Mouse (Mus musculus): Measurements from ENCODE around the gene Col11a2. TPM values are rescaled to one million over a fixed set of nuclear protein-coding genes. Genes with fewer than 3 reads are reported as not detected.

Col11a2 gene
- polyA plus RNA-seq, 1 experiment from 2014 or later, result 0.90 TPM

GRCm38 (mm10) chr17:34110309-34110708 lies 71.1 kb downstream of the Col11a2 start:
- H3K4me1 ChIP-seq (replicated peaks), result peaks cover 14% of the 10 kb centered on the region; the same call in 1 of the 2 replicates
- H3K4me3 ChIP-seq (replicated peaks), result no peak overlapping the region
- no peak overlapping the region for H3K27ac ChIP-seq
- H3K4me2 ChIP-seq (replicated peaks), result no peak overlapping the region
- peaks cover 58% of the 10 kb centered on the region for H3K36me3 ChIP-seq
- 0 out of 2 replicates have a peak, but pooled peaks have one; percentile 18 for ATAC-seq
- H3K9me3 ChIP-seq, result no peaks in the 10 kb centered on the region
- H3K27me3 ChIP-seq (replicated peaks), result no peaks in the 10 kb centered on the region
- WGBS, result 56% methylated on average over 8 of the region's 8 CpGs
- no peak overlapping the region for H3K9ac ChIP-seq

GRCm38 (mm10) chr17:34114114-34114513 lies 74.9 kb downstream of the Col11a2 start:
- no peaks in the 10 kb centered on the region for H3K9me3 ChIP-seq
- 93% methylated on average over 7 of the region's 7 CpGs for WGBS
- no peak for ATAC-seq
- peaks cover 27% of the 10 kb centered on the region for H3K4me1 ChIP-seq (replicated peaks)
- H3K27me3 ChIP-seq (replicated peaks), result no peaks in the 10 kb centered on the region
- H3K4me3 ChIP-seq (replicated peaks), result no peak overlapping the region
- peaks cover 79% of the 10 kb centered on the region for H3K36me3 ChIP-seq
- H3K9ac ChIP-seq, result no peak overlapping the region
- no peak overlapping the region for H3K4me2 ChIP-seq (replicated peaks)
- no peak overlapping the region for H3K27ac ChIP-seq

MicroRNAs within 50 kb of the gene (microRNA counts, 519-probe panel; counts per million panel counts)
- 97.1 counts per million, percentile 29 among the panel's probes with 10 or more counts for microRNA mmu-miR-219

Other genes starting within 250 kb of the Col11a2 start
- 23.0 and 30.5 TPM in 2 replicates for gene Kank3, start 228.9 kb upstream of the Col11a2 start, polyA plus RNA-seq (2015; fragmentation: Nextera tagmentation; extraction: Ambion mirVana)
- gene Rps28, start 214.9 kb upstream of the Col11a2 start, polyA plus RNA-seq (2015; fragmentation: Nextera tagmentation; extraction: Ambion mirVana), result 1,025 and 1,054 TPM in 2 replicates
- 492 and 540 TPM in 2 replicates for gene Ndufa7, start 214.9 kb upstream of the Col11a2 start, polyA plus RNA-seq (2015; fragmentation: Nextera tagmentation; extraction: Ambion mirVana)
- gene Cd320, start 196.3 kb upstream of the Col11a2 start, polyA plus RNA-seq (2015; fragmentation: Nextera tagmentation; extraction: Ambion mirVana), result 53.3 and 61.3 TPM in 2 replicates
- not detected in 2 replicates for gene Gm7029, start 165.6 kb upstream of the Col11a2 start, polyA plus RNA-seq (2015; fragmentation: Nextera tagmentation; extraction: Ambion mirVana)
- 5.7 and 7.1 TPM in 2 replicates for gene Kifc1, start 148.8 kb upstream of the Col11a2 start, polyA plus RNA-seq (2015; fragmentation: Nextera tagmentation; extraction: Ambion mirVana)
- 0.18 and 0.21 TPM in 2 replicates for gene Platr17, start 134.3 kb upstream of the Col11a2 start, polyA plus RNA-seq (2015; fragmentation: Nextera tagmentation; extraction: Ambion mirVana)
- gene Daxx, start 130.0 kb upstream of the Col11a2 start, polyA plus RNA-seq (2015; fragmentation: Nextera tagmentation; extraction: Ambion mirVana), result 37.5 and 39.1 TPM in 2 replicates
- 35.6 and 39.3 TPM in 2 replicates for gene Tapbp, start 123.5 kb upstream of the Col11a2 start, polyA plus RNA-seq (2015; fragmentation: Nextera tagmentation; extraction: Ambion mirVana)
- 14.4 and 16.2 TPM in 2 replicates for gene Zbtb22, start 123.5 kb upstream of the Col11a2 start, polyA plus RNA-seq (2015; fragmentation: Nextera tagmentation; extraction: Ambion mirVana)
- 29.2 and 32.9 TPM in 2 replicates for gene Rgl2, start 109.9 kb upstream of the Col11a2 start, polyA plus RNA-seq (2015; fragmentation: Nextera tagmentation; extraction: Ambion mirVana)
- gene Pfdn6, start 99.1 kb upstream of the Col11a2 start, polyA plus RNA-seq (2015; fragmentation: Nextera tagmentation; extraction: Ambion mirVana), result 153 and 159 TPM in 2 replicates
- 37.1 and 38.5 TPM in 2 replicates for gene Wdr46, start 98.8 kb upstream of the Col11a2 start, polyA plus RNA-seq (2015; fragmentation: Nextera tagmentation; extraction: Ambion mirVana)
- 9.8 TPM in 2 replicates for gene B3galt4, start 87.9 kb upstream of the Col11a2 start, polyA plus RNA-seq (2015; fragmentation: Nextera tagmentation; extraction: Ambion mirVana)
- 44.0 and 47.4 TPM in 2 replicates for gene Vps52, start 83.6 kb upstream of the Col11a2 start, polyA plus RNA-seq (2015; fragmentation: Nextera tagmentation; extraction: Ambion mirVana)
- 1,812 and 1,948 TPM in 2 replicates for gene Rps18, start 83.4 kb upstream of the Col11a2 start, polyA plus RNA-seq (2015; fragmentation: Nextera tagmentation; extraction: Ambion mirVana)
- gene H2-K1, start 39.1 kb upstream of the Col11a2 start, polyA plus RNA-seq (2015; fragmentation: Nextera tagmentation; extraction: Ambion mirVana), result 190 and 264 TPM in 2 replicates
- 16.8 and 18.2 TPM in 2 replicates for gene Ring1, start 14.8 kb upstream of the Col11a2 start, polyA plus RNA-seq (2015; fragmentation: Nextera tagmentation; extraction: Ambion mirVana)
- gene H2-Ke6, start 11.4 kb upstream of the Col11a2 start, polyA plus RNA-seq (2015; fragmentation: Nextera tagmentation; extraction: Ambion mirVana), result 51.5 and 60.9 TPM in 2 replicates
- 151 and 172 TPM in 2 replicates for gene Slc39a7, start 7.8 kb upstream of the Col11a2 start, polyA plus RNA-seq (2015; fragmentation: Nextera tagmentation; extraction: Ambion mirVana)
- gene Rxrb, start 7.6 kb upstream of the Col11a2 start, polyA plus RNA-seq (2015; fragmentation: Nextera tagmentation; extraction: Ambion mirVana), result 41.8 and 45.0 TPM in 2 replicates
- 0.66 and 0.85 TPM in 2 replicates for gene H2-Oa, start 52.9 kb downstream of the Col11a2 start, polyA plus RNA-seq (2015; fragmentation: Nextera tagmentation; extraction: Ambion mirVana)
- gene H2-DMa, start 80.1 kb downstream of the Col11a2 start, polyA plus RNA-seq (2015; fragmentation: Nextera tagmentation; extraction: Ambion mirVana), result 11.3 and 13.4 TPM in 2 replicates
- gene Brd2, start 83.2 kb downstream of the Col11a2 start, polyA plus RNA-seq (2015; fragmentation: Nextera tagmentation; extraction: Ambion mirVana), result 88.2 and 90.7 TPM in 2 replicates
- 0.68 and 0.83 TPM in 2 replicates for gene H2-DMb2, start 103.9 kb downstream of the Col11a2 start, polyA plus RNA-seq (2015; fragmentation: Nextera tagmentation; extraction: Ambion mirVana)
- 3.2 TPM in 2 replicates for gene H2-DMb1, start 113.6 kb downstream of the Col11a2 start, polyA plus RNA-seq (2015; fragmentation: Nextera tagmentation; extraction: Ambion mirVana)
- gene Tap1, start 148.1 kb downstream of the Col11a2 start, polyA plus RNA-seq (2015; fragmentation: Nextera tagmentation; extraction: Ambion mirVana), result 6.2 and 6.9 TPM in 2 replicates
- gene Psmb9, start 148.3 kb downstream of the Col11a2 start, polyA plus RNA-seq (2015; fragmentation: Nextera tagmentation; extraction: Ambion mirVana), result 9.3 and 9.4 TPM in 2 replicates
- 15.5 and 16.9 TPM in 2 replicates for gene Psmb8, start 158.3 kb downstream of the Col11a2 start, polyA plus RNA-seq (2015; fragmentation: Nextera tagmentation; extraction: Ambion mirVana)
- 5.3 and 5.6 TPM in 2 replicates for gene Tap2, start 164.1 kb downstream of the Col11a2 start, polyA plus RNA-seq (2015; fragmentation: Nextera tagmentation; extraction: Ambion mirVana)
- gene H2-Ob, start 199.5 kb downstream of the Col11a2 start, polyA plus RNA-seq (2015; fragmentation: Nextera tagmentation; extraction: Ambion mirVana), result 0.06 and 0.13 TPM in 2 replicates
- gene H2-Ab1, start 218.3 kb downstream of the Col11a2 start, polyA plus RNA-seq (2015; fragmentation: Nextera tagmentation; extraction: Ambion mirVana), result 17.1 and 21.4 TPM in 2 replicates
- 10.2 TPM in 2 replicates for gene H2-Aa, start 248.4 kb downstream of the Col11a2 start, polyA plus RNA-seq (2015; fragmentation: Nextera tagmentation; extraction: Ambion mirVana)